Mouse (Mus musculus): ENCODE data around the gene Arl6ip5.
A peak's percentile ranks its signal among the peaks of the same experiment; 100 is the strongest.
"Not testable (repeated sequence)": the region's sequence is repeated elsewhere in the genome, so short reads cannot be mapped to it uniquely, and the experiment has no call there.

Arl6ip5 gene

GRCm38 (mm10) chr6:97224505-97224904 lies 14.0 kb downstream of the Arl6ip5 start:
- no peak for DNase-seq

- DNase-seq = no peak
Observed at GRCm38 (mm10) chr6:97226083-97226491, 15.6 kb downstream of the Arl6ip5 start.

GRCm38 (mm10) chr6:97227067-97227847 lies 16.8 kb downstream of the Arl6ip5 start:
- DNase-seq = no peak

- DNase-seq = no peak
Observed at GRCm38 (mm10) chr6:97234911-97235668, 24.6 kb downstream of the Arl6ip5 start.

GRCm38 (mm10) chr6:97236088-97236487 lies 25.6 kb downstream of the Arl6ip5 start:
- no peak for DNase-seq

GRCm38 (mm10) chr6:97239360-97239759 lies 28.9 kb downstream of the Arl6ip5 start:
- DNase-seq = no peak

GRCm38 (mm10) chr6:97240092-97240491 lies 29.6 kb downstream of the Arl6ip5 start:
- DNase-seq = no peak

- no peak for DNase-seq
Observed at GRCm38 (mm10) chr6:97242522-97242921, 32.0 kb downstream of the Arl6ip5 start.

- no peak for DNase-seq
Observed at GRCm38 (mm10) chr6:97245200-97245599, 34.7 kb downstream of the Arl6ip5 start.

- DNase-seq = peak; percentile 9
Observed at GRCm38 (mm10) chr6:97250966-97251365, 40.5 kb downstream of the Arl6ip5 start.

GRCm38 (mm10) chr6:97252086-97252485 lies 41.6 kb downstream of the Arl6ip5 start:
- DNase-seq = no peak

- DNase-seq = no peak
Observed at GRCm38 (mm10) chr6:97252711-97253221, 42.3 kb downstream of the Arl6ip5 start, which contains the start of gene Lmod3. Lmod3 (minus strand) TSS chr6:97252759.

GRCm38 (mm10) chr6:97258489-97258888 lies 48.0 kb downstream of the Arl6ip5 start:
- no peak for DNase-seq

- not testable (repeated sequence) for DNase-seq
Observed at GRCm38 (mm10) chr6:97259926-97260325, 49.4 kb downstream of the Arl6ip5 start.

GRCm38 (mm10) chr6:97262229-97262628 lies 51.7 kb downstream of the Arl6ip5 start:
- no peak for DNase-seq

GRCm38 (mm10) chr6:97263750-97264149 lies 53.3 kb downstream of the Arl6ip5 start:
- not testable (repeated sequence) for DNase-seq

- no peak for DNase-seq
Observed at GRCm38 (mm10) chr6:97265240-97265639, 54.8 kb downstream of the Arl6ip5 start.

- DNase-seq = no peak
Observed at GRCm38 (mm10) chr6:97265705-97266104, 55.2 kb downstream of the Arl6ip5 start.

- DNase-seq = no peak
Observed at GRCm38 (mm10) chr6:97266661-97267060, 56.2 kb downstream of the Arl6ip5 start.

GRCm38 (mm10) chr6:97267132-97267531 lies 56.6 kb downstream of the Arl6ip5 start:
- no peak for DNase-seq

- no peak for DNase-seq
Observed at GRCm38 (mm10) chr6:97269596-97269995, 59.1 kb downstream of the Arl6ip5 start.

GRCm38 (mm10) chr6:97272349-97272748 lies 61.9 kb downstream of the Arl6ip5 start:
- no peak for DNase-seq

GRCm38 (mm10) chr6:97273058-97273710 lies 62.7 kb downstream of the Arl6ip5 start:
- no peak for DNase-seq
